Mouse (Mus musculus): ENCODE results near the gene Ccdc47. TPM values are rescaled to one million over a fixed set of nuclear protein-coding genes. Genes with fewer than 3 reads are reported as not detected.
A peak's percentile ranks its signal among the peaks of the same experiment; 100 is the strongest.

Gene Ccdc47
- 82.3 and 91.2 TPM in 2 replicates for total RNA-seq (2012; rRNA removed)

DNA sequence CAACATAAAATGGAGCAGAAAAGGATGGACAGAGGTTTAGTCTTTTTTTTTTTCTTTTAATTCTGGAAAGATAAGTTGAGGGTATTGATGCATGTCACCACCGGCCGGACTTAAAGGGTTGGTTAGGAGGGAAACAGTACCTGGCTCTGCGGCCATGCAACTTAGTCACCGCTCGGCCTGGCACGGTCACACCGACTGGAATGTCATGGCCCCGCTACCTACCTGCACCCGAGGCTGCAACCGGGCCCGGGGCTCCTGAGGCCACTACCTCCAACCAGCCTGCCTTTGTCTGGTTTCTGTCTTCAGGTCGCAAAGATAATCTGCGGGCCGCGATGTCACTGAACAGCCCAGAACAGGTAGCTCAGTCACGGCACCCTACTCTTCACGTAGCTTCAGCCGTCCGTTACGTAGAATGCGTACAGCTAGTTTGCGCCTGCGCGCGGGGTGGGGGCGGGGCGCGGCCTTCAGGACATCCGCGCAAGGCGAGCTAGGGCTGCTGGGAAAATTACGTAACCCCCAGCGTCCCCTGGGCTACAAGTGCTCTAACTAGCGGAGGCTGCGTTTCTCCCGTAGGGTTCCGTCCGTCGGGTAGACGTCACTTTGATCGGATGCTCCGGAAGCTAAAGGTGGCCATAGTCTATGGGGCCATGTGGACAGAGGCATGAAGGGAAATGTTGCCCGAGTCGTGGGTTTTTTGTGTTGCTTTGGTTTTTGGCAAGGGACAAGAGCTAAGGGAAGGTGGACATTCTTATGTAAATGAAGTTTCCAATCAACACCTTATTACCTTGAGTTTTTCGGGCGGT is at the start of gene Ccdc47:
Ccdc47 (minus strand) TSS at position 418 of the 803 bp plus-strand sequence.
- Histone ChIP-seq H3K4me1 (ENCODE audit: control insufficient read depth in 2 of 2, insufficient read depth in 2 of 2, low read length in 2 of 2, poor library complexity in 1 of 2) (peaks cover 2 to 5% of the 10 kb centered on the region in 2 experiments; a peak in 3 of 4 replicates), H3K36me3 (ENCODE audit: control insufficient read depth, insufficient read depth, low read length, poor library complexity, severe bottlenecking) (peaks cover 8% of the 10 kb centered on the region), H3K9me3 (ENCODE audit: control insufficient read depth, insufficient read depth, low read depth, low read length) (no peaks in the 10 kb centered on the region), H3K4me3 (ENCODE audit: insufficient read depth in 1 of 2, low read depth in 1 of 2, low read length in 2 of 2, poor library complexity in 1 of 2, severe bottlenecking in 1 of 2) (peak within 1 kb of the TSS; percentile 75 to 89), H3K9ac (ENCODE audit: insufficient read depth, low read depth, low read length, poor library complexity, severe bottlenecking) (peak within 1 kb of the TSS; percentile 96), H3K27ac (ENCODE audit: insufficient read depth, low read depth, low read length, poor library complexity, severe bottlenecking) (peak within 1 kb of the TSS; percentile 90)
- DNase-seq (ENCODE audit: low read depth, low spot score), result peak; percentile 95
- no peak for TF ChIP-seq ZC3H11A (IDR thresholded peaks at IDR 0.05; ENCODE audit: borderline replicate concordance, low read depth, low read length)
- TF ChIP-seq CHD2 (IDR thresholded peaks at IDR 0.05; ENCODE audit: low read depth, low read length), result no peak
- no peak for TF ChIP-seq ZNF384 (IDR thresholded peaks at IDR 0.05; ENCODE audit: low read depth, low read length)
- no peak; the same call in none of the 2 replicates for TF ChIP-seq HCFC1 (IDR thresholded peaks at IDR 0.05; ENCODE audit: borderline replicate concordance, insufficient read depth, low read length)
- TF ChIP-seq MAFK (IDR thresholded peaks at IDR 0.05; ENCODE audit: insufficient read depth, low read depth, low read length), result no peak
- in situ Hi-C loops (cut with MboI; ENCODE audit: low sequenced_read_pairs in 2 of 2, unreplicated experiment in 2 of 2), result no loop called here

DNA sequence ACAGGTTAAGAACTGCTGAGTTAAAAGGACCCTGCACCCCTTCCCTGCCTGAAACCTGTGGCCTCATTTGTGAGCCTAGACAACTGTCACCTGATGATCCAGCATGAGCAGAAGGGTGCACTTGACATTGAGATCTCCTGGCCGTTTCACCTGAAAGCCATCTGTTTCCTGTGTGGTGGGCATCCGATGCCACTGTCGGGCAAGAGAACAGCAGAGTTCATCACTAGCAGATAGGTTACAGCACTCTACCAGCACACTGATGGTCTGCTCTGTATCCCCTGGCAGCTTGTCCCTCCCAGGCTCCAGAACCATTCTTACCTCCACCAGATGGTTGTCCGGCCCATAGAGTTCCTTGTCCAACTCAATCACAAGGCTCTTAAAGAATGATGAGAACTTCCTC is 49.4 kb upstream of the Ccdc47 start:
- no peak for DNase-seq (ENCODE audit: low read depth, low spot score)
- TF ChIP-seq CHD2 (IDR thresholded peaks at IDR 0.05; ENCODE audit: low read depth, low read length) (no peak), ZC3H11A (IDR thresholded peaks at IDR 0.05; ENCODE audit: borderline replicate concordance, low read depth, low read length) (no peak), ZNF384 (IDR thresholded peaks at IDR 0.05; ENCODE audit: low read depth, low read length) (no peak), MAFK (IDR thresholded peaks at IDR 0.05; ENCODE audit: insufficient read depth, low read depth, low read length) (no peak), HCFC1 (IDR thresholded peaks at IDR 0.05; ENCODE audit: borderline replicate concordance, insufficient read depth, low read length) (no peak)

DNA sequence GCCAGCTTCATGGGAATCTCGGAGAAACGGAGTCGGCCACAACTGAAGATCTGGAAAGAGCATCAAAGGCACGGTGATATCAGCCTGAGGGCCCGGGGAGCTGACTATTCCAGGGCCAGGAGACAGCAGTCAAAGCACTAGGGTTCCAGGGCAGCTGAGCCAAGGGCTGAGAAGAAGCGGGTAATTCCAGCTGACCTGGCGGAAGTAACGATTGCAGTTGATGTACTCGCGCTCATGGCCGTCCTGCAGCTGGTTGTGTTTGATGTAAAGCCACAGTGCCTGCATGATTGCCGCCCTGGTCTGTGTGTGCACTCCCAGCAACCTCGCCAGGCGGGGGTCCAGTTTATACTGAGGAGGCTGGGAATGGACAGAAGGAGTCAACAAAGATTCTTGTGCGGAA is 48.8 kb upstream of the Ccdc47 start:
- H3K4me1 ChIP-seq (ENCODE audit: control insufficient read depth in 2 of 2, insufficient read depth in 2 of 2, low read length in 2 of 2, poor library complexity in 1 of 2), result peaks cover 6 to 7% of the 10 kb centered on the region in 2 experiments; a peak in 3 of 4 replicates
- peaks cover 53% of the 10 kb centered on the region for H3K36me3 ChIP-seq (ENCODE audit: control insufficient read depth, insufficient read depth, low read length, poor library complexity, severe bottlenecking)
- in situ Hi-C loops (cut with MboI; ENCODE audit: low sequenced_read_pairs in 2 of 2, unreplicated experiment in 2 of 2), result no loop called here

More for the DNA sequence above, 49.4 kb upstream of the Ccdc47 start:
- H3K9ac ChIP-seq (ENCODE audit: insufficient read depth, low read depth, low read length, poor library complexity, severe bottlenecking), result no peak overlapping the region
- no peaks in the 10 kb centered on the region for H3K9me3 ChIP-seq (ENCODE audit: control insufficient read depth, insufficient read depth, low read depth, low read length)
- peaks cover 53% of the 10 kb centered on the region for H3K36me3 ChIP-seq (ENCODE audit: control insufficient read depth, insufficient read depth, low read length, poor library complexity, severe bottlenecking)
- in situ Hi-C loops (cut with MboI; ENCODE audit: low sequenced_read_pairs in 2 of 2, unreplicated experiment in 2 of 2), result no loop called here
- H3K4me3 ChIP-seq (ENCODE audit: insufficient read depth in 1 of 2, low read depth in 1 of 2, low read length in 2 of 2, poor library complexity in 1 of 2, severe bottlenecking in 1 of 2), result no peak overlapping the region
- H3K27ac ChIP-seq (ENCODE audit: insufficient read depth, low read depth, low read length, poor library complexity, severe bottlenecking), result no peak overlapping the region
- peaks cover 7 to 8% of the 10 kb centered on the region in 2 experiments; a peak in 3 of 4 replicates for H3K4me1 ChIP-seq (ENCODE audit: control insufficient read depth in 2 of 2, insufficient read depth in 2 of 2, low read length in 2 of 2, poor library complexity in 1 of 2)

DNA sequence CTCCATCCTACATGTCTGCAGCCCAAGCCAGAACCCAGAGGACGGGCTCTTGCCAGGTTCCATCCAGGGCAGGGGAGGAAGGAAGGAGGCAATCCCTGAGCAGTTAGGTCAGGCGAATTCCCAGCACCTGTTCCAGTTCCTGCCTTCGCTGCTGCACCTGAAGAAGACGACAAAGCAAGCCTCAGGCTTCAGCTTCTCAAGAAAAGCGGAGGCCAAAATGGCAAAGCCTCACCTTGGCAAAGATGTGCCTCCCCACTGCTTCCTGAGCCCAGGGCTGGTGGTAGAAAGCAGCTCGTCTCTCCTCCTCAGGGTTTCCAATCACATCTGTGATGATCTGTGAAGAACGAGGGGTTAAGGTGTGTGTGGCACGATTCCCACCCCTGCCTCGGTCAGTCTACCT is 47.8 kb upstream of the Ccdc47 start:
- no peak overlapping the region for H3K9ac ChIP-seq (ENCODE audit: insufficient read depth, low read depth, low read length, poor library complexity, severe bottlenecking)
- peaks cover 3 to 6% of the 10 kb centered on the region in 2 experiments; a peak in 2 of 4 replicates for H3K4me1 ChIP-seq (ENCODE audit: control insufficient read depth in 2 of 2, insufficient read depth in 2 of 2, low read length in 2 of 2, poor library complexity in 1 of 2)
- H3K9me3 ChIP-seq (ENCODE audit: control insufficient read depth, insufficient read depth, low read depth, low read length), result no peaks in the 10 kb centered on the region
- no peak for DNase-seq (ENCODE audit: low read depth, low spot score)
- H3K4me3 ChIP-seq (ENCODE audit: insufficient read depth in 1 of 2, low read depth in 1 of 2, low read length in 2 of 2, poor library complexity in 1 of 2, severe bottlenecking in 1 of 2), result no peak overlapping the region
- TF ChIP-seq CHD2 (IDR thresholded peaks at IDR 0.05; ENCODE audit: low read depth, low read length) (no peak), ZNF384 (IDR thresholded peaks at IDR 0.05; ENCODE audit: low read depth, low read length) (no peak), HCFC1 (IDR thresholded peaks at IDR 0.05; ENCODE audit: borderline replicate concordance, insufficient read depth, low read length) (no peak), MAFK (IDR thresholded peaks at IDR 0.05; ENCODE audit: insufficient read depth, low read depth, low read length) (no peak), ZC3H11A (IDR thresholded peaks at IDR 0.05; ENCODE audit: borderline replicate concordance, low read depth, low read length) (no peak)
- in situ Hi-C loops (cut with MboI; ENCODE audit: low sequenced_read_pairs in 2 of 2, unreplicated experiment in 2 of 2), result no loop called here
- H3K36me3 ChIP-seq (ENCODE audit: control insufficient read depth, insufficient read depth, low read length, poor library complexity, severe bottlenecking), result peaks cover 56% of the 10 kb centered on the region
- H3K27ac ChIP-seq (ENCODE audit: insufficient read depth, low read depth, low read length, poor library complexity, severe bottlenecking), result no peak overlapping the region

More for the DNA sequence above, 48.8 kb upstream of the Ccdc47 start:
- no peak for DNase-seq (ENCODE audit: low read depth, low spot score)
- Histone ChIP-seq H3K9ac (ENCODE audit: insufficient read depth, low read depth, low read length, poor library complexity, severe bottlenecking) (no peak overlapping the region), H3K9me3 (ENCODE audit: control insufficient read depth, insufficient read depth, low read depth, low read length) (no peaks in the 10 kb centered on the region), H3K4me3 (ENCODE audit: insufficient read depth in 1 of 2, low read depth in 1 of 2, low read length in 2 of 2, poor library complexity in 1 of 2, severe bottlenecking in 1 of 2) (no peak overlapping the region), H3K27ac (ENCODE audit: insufficient read depth, low read depth, low read length, poor library complexity, severe bottlenecking) (no peak overlapping the region)
- TF ChIP-seq HCFC1 (IDR thresholded peaks at IDR 0.05; ENCODE audit: borderline replicate concordance, insufficient read depth, low read length), result no peak
- TF ChIP-seq CHD2 (IDR thresholded peaks at IDR 0.05; ENCODE audit: low read depth, low read length), result no peak
- no peak for TF ChIP-seq ZC3H11A (IDR thresholded peaks at IDR 0.05; ENCODE audit: borderline replicate concordance, low read depth, low read length)
- no peak for TF ChIP-seq MAFK (IDR thresholded peaks at IDR 0.05; ENCODE audit: insufficient read depth, low read depth, low read length)

Data from ES-E14 (cell line).